Mouse (Mus musculus) heart, embryonic 13.5 days (tissue): ENCODE data around the gene Ndufa12. TPM values are rescaled to one million over a fixed set of nuclear protein-coding genes. Genes with fewer than 3 reads are reported as not detected.

ENCODE experiments used
- ATAC-seq: fragments of 200-750 bp; cut with Nextera tagmentation; 2 replicates; pipeline ENCODE4 v1.8.0; 2017; ENCODE audit warnings: moderate TSS enrichment; ENCODE audit not compliant: insufficient number of reproducible peaks, low FRiP score, low TSS enrichment; ENCODE audit errors: extremely low read depth
- H3K27ac ChIP-seq: fragments of 300-500 bp; sonication (generic); replicated peaks from 2 replicates; pipeline ENCODE4 v1.5.1; 2015; ENCODE audit warnings: moderate library complexity, mild to moderate bottlenecking, inconsistent platforms
- H3K27me3 ChIP-seq: fragments of 300-500 bp; sonication (generic); replicated peaks from 2 replicates; pipeline ENCODE4 v1.6.1; 2015; ENCODE audit warnings: mild to moderate bottlenecking, inconsistent platforms
- H3K36me3 ChIP-seq: fragments of 300-500 bp; sonication (generic); 2 replicates; pipeline ENCODE4 v1.6.1; 2015; ENCODE audit warnings: mild to moderate bottlenecking, inconsistent platforms
- H3K4me1 ChIP-seq: fragments of 300-500 bp; sonication (generic); 2 replicates; pipeline ENCODE4 v1.6.1; 2015; ENCODE audit warnings: inconsistent platforms
- H3K4me2 ChIP-seq: fragments of 300-500 bp; sonication (generic); 2 replicates; pipeline ENCODE4 v1.6.1; 2015; ENCODE audit warnings: inconsistent platforms, mild to moderate bottlenecking, moderate library complexity
- H3K4me3 ChIP-seq: fragments of 300-500 bp; sonication (generic); 2 replicates; pipeline ENCODE4 v1.5.1; 2015; ENCODE audit warnings: moderate library complexity, mild to moderate bottlenecking, inconsistent platforms
- H3K9ac ChIP-seq: fragments of 300-500 bp; sonication (generic); 2 replicates; pipeline ENCODE4 v1.6.1; 2015; ENCODE audit warnings: inconsistent platforms, mild to moderate bottlenecking, moderate library complexity
- H3K9me3 ChIP-seq: fragments of 300-500 bp; sonication (generic); 2 replicates; pipeline ENCODE4 v1.6.1; 2016; ENCODE audit warnings: inconsistent platforms
- WGBS: fragments of 180-500 bp; shearing (Covaris S2); methylation state at CpG from one replicate; pipeline ENCODE4 v1.1.7; 2015; ENCODE audit warnings: mixed read lengths; 5-methylcytosine and 5-hydroxymethylcytosine counted together
- polyA plus RNA-seq: library from polyadenylated mRNA; unstranded; fragments of >200 nt; fragmentation: Nextera tagmentation; extraction: Ambion mirVana; gene quantifications from 2 replicates; pipeline ENCODE4 v1.2.1, GENCODE M21; 2015

Ndufa12 gene
- polyA plus RNA-seq, 1 experiment from 2014 or later, result 496 TPM

DNA sequence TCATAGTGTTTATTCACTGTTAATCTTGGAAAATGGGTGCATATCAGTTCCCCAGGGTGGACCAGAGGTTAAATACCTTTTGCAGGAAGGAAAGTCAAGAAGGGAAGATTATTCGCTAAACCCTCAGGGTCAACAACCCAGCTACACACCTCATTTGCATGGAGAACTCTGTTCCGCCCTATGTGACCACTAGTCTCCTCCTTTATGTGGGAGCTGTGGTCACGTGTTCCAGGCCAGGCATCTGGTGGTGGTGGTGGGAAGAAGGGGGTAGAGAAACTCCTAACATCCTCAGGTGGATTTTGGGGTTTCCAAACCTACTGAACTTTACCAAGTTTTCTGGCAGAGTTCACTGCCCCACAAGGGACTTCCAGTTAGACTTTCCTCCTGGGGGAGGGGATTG, 64.7 kb downstream of the Ndufa12 start:
- no peak overlapping the region for H3K4me2 ChIP-seq
- ATAC-seq, result no peak
- 76% methylated on average over 3 of the region's 3 CpGs for WGBS
- no peak overlapping the region for H3K4me3 ChIP-seq
- no peaks in the 10 kb centered on the region for H3K36me3 ChIP-seq
- H3K4me1 ChIP-seq, result no peaks in the 10 kb centered on the region
- no peak overlapping the region for H3K9ac ChIP-seq
- no peaks in the 10 kb centered on the region; the same call in 1 of the 2 replicates for H3K27me3 ChIP-seq
- H3K9me3 ChIP-seq, result no peaks in the 10 kb centered on the region
- H3K27ac ChIP-seq, result no peak overlapping the region

DNA sequence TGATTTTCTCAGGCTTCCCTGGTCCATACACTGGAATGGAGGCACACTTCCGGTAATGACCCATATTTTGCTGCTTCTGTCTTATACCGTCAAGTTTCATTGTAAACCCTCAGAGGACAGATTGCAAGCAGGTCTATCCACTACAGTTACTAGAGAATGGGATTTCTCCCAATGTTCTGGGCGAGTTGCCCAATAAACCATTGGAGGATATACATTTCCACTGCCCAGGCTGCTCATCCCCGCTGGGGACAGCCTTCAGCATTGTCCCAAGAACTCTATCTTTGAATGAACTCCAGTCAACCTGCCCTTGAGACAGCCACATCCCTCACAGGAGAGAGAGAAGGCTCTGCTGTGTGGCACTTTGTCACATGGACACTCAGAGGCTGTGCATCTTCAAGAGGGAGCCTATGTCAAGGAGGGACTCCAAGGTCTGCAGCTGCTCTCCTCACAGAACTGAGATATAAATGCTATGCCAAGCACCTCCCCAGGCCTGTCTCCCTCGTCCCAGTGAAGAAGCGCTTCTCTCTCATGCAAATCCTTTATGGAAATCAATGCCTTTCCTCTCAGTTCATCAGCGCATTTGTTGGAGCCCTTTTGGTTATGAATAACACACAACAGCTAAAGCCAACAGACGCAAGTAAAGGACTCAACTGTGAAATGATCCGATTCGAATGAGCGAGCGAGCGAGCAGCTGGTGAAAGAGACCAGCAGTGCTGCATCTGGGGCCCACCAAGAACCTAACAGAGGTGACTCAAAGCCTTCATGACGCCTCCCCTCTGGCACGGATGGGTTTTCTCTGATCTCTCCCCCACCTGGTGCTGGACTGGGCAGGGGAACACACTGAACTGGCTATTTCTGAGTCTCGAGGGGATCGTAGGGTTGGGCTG, 67.4 kb downstream of the Ndufa12 start:
- no peak overlapping the region for H3K27ac ChIP-seq
- no peaks in the 10 kb centered on the region; the same call in 1 of the 2 replicates for H3K9me3 ChIP-seq
- WGBS, result 71% methylated on average over 17 of the region's 17 CpGs
- ATAC-seq, result no peak
- H3K9ac ChIP-seq, result no peak overlapping the region
- no peak overlapping the region for H3K4me3 ChIP-seq
- H3K4me2 ChIP-seq, result no peak overlapping the region
- no peaks in the 10 kb centered on the region for H3K36me3 ChIP-seq
- H3K27me3 ChIP-seq, result no peaks in the 10 kb centered on the region; the same call in 1 of the 2 replicates
- H3K4me1 ChIP-seq, result no peaks in the 10 kb centered on the region

Other genes starting within 250 kb of the Ndufa12 start
- gene Vezt, start 162.9 kb upstream of the Ndufa12 start, polyA plus RNA-seq, result 21.2 and 23.2 TPM in 2 replicates
- gene Fgd6, start 162.7 kb upstream of the Ndufa12 start, polyA plus RNA-seq, result 2.1 and 2.2 TPM in 2 replicates
- 5.7 and 6.0 TPM in 2 replicates for gene Nr2c1, start 50.7 kb upstream of the Ndufa12 start, polyA plus RNA-seq
- gene Gm4792, start 100.0 kb downstream of the Ndufa12 start, polyA plus RNA-seq, result not detected in 2 replicates
- 6.2 and 7.3 TPM in 2 replicates for gene Tmcc3, start 113.2 kb downstream of the Ndufa12 start, polyA plus RNA-seq